Mouse (Mus musculus): Measurements from ENCODE around the gene Tra2a.
"Not testable (repeated sequence)": the region's sequence is repeated elsewhere in the genome, so short reads cannot be mapped to it uniquely, and the experiment has no call there.

Tra2a gene

DNA sequence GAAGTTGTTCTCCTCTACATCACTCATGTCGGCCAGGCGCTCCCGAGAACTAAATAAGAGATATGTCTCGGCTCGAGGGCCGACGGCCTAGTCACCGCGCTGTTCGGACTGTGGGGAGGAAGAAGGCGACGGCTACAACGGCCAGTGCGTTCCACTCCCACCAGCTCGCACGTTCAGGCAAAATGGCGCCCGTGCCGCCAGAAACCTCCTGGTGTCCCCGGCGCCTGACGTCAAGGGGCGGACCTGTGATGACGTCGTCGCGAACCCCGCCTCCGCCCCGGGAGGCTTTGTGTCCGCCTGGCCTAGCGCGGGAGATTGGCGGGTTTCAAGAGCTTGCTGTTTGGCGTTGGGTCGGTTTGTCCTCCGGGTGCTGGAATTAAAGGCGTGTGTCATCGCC, at the start of gene Tra2a:
TSS of gene Tra2a (minus strand) at position 187 of the 397 bp plus-strand sequence.
- in situ Hi-C loops (cut with MboI, MseI): no loop called here

DNA sequence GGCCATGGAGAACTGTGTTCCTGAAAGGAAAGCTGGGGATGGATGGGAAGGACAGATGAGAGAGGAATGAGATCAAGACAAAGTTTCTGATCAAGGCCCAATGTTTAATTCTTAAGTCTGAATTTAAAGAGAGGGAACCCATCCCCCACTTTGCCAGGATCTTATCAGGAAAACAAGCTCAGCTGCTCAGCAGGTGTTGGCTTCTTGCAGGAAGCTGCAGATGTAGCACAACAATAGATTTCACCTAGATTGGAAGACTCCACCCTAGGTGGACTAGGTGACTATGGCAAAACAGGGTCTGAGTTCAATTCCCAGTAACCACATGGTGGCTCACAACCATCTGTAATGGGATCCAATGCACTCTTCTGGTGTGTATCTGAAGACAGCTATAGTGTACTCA, 34.5 kb upstream of the Tra2a start:
- in situ Hi-C loops (cut with MboI, MseI): no loop called here

DNA sequence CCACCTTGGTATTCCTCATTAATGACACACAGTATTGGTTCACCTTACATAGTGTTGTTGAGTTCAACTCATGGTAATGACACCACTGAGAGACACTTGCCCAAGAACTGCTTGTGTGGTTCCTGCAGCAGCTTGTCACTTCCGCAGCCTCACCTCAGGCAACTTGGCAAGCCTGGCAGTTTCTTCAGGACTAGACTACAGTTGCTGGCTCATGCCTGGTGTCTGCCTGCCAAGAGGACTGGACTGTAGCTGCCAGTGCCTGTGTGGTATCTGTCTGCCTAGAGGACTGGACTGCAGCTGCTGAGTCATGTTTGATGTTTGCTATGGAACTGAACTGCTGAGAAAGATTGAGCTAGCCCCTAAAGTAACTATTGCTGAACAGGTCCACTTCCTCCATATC, 18.3 kb upstream of the Tra2a start:
- in situ Hi-C loops (cut with MboI, MseI): no loop called here

DNA sequence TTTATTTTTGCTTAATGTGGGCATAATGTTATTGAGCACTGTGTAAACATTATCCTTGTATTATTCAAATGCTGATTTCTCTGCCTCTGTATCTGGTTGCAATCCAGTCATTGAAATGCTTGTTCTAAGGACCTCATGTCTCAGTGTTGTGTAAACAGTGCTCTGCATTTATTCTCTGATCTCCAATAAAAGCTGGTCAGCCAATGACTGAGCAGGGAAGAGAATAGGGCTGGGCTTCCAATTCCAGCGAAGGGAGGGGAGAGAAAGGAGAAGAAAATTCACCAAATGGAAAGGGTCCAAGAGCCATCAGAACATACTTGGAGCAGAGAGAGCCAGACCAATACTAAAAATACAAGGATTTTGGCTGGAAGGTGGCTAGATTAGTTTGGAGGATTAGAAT, 17.1 kb upstream of the Tra2a start:
- in situ Hi-C loops (cut with MboI, MseI): no loop called here

DNA sequence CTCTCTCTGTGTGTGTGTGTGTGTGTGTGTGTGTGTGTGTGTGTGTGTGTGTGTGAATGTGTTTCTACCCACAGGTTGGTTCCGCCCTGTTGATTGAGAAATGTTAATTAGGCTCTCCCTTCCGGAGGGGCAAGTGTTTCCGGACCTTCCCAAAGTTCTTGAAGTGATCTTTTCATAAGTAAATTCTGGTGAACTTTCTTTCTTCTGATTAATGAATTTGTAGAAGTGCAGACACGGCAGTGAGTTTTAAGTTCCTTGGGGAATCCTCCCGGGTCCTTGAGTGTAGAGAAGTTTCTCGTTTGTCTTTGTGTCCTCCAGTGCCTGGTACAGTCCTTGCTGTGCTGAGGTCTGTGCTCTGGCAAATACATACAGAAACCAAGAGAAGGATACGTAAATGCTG, 11.5 kb upstream of the Tra2a start:
- in situ Hi-C loops (cut with MboI, MseI): loop anchor here (5.0 kb wide), 1 partner anchor 47 kb away; no protein-coding TSS in a partner anchor

DNA sequence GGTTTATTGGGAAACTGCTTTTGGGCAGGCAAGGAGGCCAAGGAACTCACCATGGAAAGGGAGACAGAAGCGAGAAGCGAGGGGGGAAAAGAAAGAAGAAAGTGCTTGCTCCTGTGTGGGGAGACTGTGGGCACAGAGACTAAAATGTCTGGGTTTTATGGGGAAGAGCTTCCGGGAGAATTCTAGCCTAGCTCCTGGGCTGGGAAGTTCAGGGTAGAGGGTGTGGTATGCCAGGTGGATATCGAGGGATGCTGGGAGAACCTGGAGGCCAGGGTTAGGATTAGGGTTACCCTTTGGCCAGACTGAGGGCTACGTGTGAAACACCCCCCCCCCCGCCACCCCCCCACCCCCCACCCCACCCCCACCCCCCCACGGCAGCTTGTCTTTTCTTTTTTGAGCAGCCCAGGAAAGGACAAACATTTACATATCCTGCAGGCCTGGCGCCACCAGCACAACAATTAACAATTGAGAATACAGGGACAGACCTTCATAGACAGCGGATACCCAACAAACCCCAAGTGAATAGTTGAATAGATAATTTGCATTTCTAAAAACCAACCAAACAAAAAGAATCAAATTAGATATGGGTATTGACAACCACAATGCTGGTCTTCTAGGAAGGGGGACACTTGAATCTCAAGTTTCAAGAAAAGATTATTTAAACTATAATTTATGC, 10.7 kb upstream of the Tra2a start:
- in situ Hi-C loops (cut with MboI, MseI): loop anchor here (5.0 kb wide), 1 partner anchor 48 kb away; no protein-coding TSS in a partner anchor

DNA sequence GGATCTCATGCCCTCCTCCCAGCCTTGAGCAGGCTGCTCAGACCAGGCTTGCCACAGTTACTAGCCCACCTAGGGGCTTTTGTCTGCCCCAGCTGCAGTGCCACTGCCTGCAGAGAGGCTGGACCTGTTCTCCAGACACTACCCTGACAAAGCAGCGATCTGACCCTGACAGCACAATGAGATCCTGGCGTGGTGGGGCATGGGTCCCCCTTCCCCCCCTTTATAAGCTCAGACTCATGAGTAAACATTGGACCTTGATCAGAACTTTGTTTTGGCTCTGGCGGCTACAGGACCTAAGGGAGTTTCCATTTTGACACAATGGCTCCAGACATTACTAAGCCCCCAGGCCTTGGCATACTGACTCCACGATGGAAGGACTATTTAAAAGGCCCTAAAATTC, 10.1 kb upstream of the Tra2a start:
- in situ Hi-C loops (cut with MboI, MseI): no loop called here

DNA sequence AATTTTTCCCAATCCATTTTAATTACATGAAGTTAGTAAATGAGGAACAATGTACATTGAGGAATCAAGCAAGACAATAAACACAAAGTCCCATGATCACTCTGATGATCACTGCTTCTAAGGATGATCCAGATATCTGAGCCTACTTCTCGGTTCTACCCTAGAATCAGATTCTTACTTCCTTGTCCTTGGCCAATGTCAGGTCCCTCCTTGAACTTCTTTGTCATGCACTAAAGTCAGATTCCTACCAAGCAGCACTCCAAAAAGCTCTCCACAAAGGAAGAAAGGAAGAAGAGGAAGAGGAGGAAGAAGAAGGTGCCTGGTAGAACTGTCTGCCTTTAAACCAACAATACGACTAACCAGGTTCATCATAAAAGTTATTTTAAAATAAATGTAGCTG, 9.0 kb upstream of the Tra2a start:
- in situ Hi-C loops (cut with MboI, MseI): no loop called here

DNA sequence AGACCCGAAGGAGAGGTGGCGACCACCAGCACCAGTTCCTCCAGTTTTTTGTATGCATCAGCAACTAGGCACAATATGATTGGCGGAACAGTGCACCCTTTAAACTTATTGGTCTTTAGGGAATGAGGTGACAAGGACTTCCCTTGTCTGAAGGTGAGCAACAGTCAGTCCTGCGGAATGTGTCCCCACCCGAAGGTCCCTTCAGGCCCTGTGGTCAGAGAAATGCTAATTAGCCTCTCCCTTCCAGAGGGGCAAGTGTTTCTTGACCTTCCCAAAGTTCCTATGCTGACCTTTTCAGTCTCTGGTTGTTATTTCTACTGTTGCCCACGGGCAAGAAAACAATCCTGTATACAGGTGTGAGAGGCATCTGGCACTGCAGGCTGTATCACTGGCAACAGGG, 8.0 kb upstream of the Tra2a start:
- in situ Hi-C loops (cut with MboI, MseI): no loop called here

DNA sequence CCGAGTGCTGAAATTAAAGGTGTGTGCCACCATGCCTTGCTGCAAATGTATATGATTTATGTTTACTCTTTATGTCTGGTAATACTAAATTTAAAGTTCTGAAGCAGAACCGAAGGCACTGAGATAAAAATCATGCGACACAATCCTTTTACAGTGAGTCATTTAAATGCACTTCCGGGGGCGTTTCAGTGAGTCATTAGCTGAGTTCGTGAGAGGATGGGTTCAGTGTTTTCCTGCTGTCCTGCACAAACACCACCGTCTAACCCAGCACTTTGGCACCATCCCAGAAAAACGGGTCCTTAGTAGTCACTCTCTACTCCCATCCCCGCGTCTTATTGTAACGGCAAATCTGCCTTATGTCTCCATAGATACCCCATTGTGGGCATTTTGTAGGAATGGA, 6.1 kb upstream of the Tra2a start:
- in situ Hi-C loops (cut with MboI, MseI): no loop called here

DNA sequence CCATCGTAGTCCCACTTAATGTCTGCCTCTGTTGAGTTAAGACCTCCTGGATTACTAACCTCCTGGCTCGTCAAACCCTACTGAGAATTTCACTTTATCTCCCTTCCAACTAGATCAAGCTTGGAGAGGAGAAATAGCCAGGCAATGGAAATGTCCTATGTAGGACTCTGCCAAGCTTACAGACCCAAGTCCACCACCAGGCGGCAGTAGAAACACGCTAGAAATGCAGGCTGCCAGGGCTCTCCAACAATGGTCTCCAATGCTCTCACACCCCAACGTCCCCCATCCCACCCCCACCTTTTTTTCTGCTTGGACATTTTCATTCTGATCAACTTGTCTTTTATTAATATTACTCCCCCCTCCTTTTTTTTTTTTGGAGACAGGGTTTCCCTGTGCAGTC, 5.4 kb upstream of the Tra2a start:
- in situ Hi-C loops (cut with MboI, MseI): no loop called here

DNA sequence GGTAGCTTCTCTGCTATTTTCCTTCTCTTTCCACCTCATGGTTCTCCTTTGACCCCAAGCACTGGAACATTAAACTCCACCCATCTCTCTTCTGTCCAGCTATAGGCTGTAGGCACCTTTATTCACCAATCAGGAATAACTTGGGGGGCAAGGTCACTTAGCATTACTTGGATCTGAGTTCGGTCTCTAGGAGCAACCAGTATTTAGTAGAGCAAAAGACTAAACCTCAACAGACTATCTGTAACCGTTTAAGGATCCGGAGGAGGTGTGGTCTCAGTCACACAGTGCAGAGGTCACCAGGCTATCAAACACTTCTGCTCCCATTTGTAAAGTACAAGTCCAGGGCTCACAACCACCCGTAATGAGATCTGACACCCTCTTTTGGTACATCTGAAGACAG, 3.9 kb upstream of the Tra2a start:
- in situ Hi-C loops (cut with MboI, MseI): no loop called here

DNA sequence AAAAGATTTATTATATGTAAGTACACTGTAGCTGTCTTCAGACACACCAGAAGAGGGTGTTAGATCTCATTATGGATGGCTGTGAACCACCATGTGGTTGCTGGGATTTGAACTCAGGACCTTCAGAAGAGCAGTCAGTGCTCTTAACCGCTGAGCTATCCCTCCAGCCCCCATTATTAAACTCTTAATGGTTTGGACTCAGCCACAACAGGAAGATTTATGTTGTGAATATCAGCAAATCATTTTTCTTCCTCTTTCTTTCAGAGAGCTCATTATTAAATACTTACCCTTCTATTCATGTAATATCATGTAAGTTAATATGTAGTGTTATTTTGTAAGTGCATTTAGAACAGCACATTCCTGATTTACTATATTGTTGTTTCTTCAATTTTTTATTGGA, 1.4 kb upstream of the Tra2a start:
- in situ Hi-C loops (cut with MboI, MseI): not testable (repeated sequence)

DNA sequence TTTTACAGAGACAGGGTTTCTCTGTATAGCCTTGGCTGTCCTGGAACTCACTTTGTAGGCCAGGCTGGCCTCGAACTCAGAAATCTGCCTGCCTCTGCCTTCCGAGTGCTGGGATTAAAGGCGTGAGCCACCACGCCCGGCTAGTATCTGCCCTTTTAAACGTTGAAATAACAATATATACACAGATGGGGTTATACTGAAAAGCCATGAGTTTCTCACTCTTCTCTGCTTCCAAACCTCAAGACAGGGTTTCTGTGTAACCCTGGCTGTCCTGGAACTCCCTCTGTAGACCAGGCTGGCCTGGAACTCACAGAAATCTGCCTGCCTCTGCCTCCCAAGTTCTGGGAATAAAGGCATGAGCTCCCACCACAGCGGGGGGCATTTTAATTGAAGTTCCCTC, 613 bp upstream of the Tra2a start:
- in situ Hi-C loops (cut with MboI, MseI): not testable (repeated sequence)

DNA sequence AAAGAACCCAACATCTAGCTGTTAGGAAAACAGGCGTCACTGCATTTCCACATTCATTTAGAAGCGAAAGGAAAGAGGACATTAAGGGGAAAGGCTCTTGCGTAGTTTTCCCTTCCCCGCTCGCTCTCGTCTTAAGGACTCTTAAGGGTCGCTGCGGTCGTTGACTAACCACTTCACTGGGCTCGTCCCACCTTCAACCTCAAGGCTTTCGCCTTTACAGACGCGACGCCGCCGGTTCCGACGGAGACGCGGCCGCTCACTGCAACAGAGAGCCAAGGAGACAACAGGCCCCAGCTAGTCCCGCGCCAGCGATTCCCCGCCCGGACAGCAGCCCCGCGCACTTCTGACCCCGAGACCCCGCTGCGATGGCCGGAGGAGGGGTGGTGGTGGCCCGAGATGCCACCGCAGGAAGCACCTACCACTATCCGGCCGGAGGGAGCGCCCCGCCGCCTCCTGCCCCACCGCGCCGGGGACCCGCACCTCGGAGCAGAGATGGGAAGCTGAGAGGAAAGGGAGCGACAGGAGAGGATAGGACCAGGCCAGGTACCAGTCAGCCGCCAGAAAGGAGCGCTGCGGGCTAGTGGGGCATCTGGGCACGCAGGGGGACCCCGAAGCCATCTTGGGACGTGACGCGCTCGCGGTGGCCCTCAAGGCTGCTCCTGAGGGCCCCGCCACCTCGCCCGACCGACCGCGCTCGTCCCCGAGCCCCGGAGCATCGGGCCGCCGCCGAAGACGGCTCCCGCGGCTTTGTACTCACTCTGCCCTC, 569 bp downstream of the Tra2a start:
- in situ Hi-C loops (cut with MboI, MseI): no loop called here

DNA sequence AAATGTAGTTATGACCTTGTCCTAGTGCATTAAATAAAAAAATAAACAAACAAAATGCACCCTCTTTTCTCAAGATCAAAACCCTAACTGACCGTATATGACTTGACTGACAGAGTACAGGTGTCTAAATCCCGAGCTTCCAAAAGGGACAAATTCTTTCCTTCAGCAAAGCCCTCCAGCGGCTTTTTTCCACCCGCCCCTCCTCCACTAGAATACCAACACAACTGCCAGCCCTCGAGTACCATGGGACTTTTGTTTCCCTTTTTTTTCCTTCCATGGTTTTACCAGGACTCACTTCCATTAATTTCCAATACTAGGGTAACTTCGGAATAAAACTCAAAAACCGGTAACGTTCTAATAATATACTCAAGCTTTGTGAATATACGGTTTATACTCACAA, 1.4 kb downstream of the Tra2a start:
- in situ Hi-C loops (cut with MboI, MseI): no loop called here

DNA sequence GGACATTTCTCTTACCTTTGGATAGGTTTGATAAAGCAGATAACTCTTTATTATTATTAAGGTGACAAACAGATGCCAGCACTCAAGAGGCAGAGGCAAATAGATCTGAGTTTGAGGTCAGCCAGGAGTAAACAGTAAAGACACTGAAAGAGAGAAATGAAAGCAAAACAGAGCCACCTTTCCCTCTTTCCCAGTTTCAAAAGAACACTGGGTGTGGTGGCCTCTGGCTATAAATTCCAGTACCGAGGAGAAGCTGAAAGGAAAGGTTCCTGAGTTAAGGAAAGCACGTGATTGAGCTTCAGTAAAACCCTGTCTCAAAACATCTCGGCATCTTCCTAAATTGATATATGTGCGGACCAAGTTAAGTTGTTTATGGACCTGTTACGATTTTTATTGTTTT, 4.1 kb downstream of the Tra2a start:
- in situ Hi-C loops (cut with MboI, MseI): no loop called here

DNA sequence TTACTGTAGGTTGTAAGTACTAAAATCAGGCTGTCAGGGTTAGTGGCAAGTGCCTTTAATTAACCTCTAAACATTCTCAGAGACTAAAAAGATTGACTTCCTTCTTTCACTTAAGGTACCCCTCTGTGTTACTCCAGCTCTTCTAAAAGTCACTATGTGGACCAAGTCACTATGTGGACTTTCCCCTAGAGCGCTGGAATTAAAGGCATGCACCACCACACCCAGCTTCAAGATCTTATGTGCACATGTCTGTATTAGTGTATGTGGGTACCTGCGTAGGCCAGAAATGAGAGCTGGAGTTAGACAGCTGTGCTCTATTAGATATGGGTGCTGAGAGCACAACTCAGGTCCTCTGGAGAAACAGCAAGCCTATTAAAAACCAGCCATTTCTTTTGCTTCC, 6.0 kb downstream of the Tra2a start:
- in situ Hi-C loops (cut with MboI, MseI): no loop called here

DNA sequence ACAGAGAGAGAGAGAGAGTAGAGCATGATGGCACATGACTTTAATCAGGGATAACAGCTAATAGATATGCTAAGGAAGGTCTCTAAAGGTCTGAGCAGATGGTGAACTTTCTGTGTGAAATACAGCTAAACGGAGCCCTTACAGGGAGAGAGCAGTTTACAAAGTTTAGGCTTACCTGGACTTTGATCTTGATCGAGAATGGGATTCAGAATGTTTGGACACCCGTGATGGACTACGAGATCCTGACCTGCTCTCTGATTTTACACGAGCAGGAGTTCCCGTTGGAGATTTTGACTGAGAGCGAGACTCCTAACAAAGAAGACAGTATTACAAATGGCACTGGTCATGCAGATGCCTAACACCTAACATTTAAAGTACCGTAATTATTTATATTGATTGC, 11.6 kb downstream of the Tra2a start:
- in situ Hi-C loops (cut with MboI, MseI): no loop called here

DNA sequence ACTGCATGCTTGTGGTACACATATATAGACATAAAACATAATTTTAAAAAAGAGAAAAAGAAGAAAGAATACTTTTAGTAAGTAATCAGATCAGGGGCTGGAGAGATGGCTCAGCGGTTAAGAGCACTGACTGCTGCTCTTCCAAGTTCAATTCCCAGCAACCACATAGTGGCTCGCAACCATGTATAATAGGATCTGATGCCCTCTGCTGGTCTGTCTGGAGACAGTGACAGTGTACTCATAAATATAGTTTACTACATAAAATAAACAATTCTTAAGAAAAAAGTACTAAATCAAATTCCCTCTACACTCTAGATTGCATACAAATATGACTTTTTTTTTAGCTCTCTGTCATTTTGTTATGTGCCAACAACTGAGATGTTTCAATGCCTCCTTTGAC, 12.6 kb downstream of the Tra2a start:
- in situ Hi-C loops (cut with MboI, MseI): no loop called here

DNA sequence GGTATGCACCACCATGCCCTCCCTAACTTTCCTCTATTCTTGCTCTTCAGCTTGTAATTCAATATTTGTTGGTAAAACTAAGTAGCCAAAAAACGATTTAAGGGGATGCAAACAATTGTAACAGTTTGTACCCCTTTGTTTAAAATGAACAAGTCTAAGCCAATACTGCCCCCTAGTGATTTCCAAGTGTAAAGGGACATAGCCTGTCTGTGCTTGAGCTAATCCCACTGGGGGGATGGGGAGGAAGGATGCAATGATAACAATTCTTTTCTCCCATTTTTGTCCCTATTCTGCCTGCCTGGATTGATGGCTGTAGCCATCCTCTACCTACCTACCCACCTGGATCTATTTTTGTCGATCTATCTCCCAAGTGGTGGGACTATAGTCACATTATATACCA, 16.6 kb downstream of the Tra2a start:
- in situ Hi-C loops (cut with MboI, MseI): no loop called here

DNA sequence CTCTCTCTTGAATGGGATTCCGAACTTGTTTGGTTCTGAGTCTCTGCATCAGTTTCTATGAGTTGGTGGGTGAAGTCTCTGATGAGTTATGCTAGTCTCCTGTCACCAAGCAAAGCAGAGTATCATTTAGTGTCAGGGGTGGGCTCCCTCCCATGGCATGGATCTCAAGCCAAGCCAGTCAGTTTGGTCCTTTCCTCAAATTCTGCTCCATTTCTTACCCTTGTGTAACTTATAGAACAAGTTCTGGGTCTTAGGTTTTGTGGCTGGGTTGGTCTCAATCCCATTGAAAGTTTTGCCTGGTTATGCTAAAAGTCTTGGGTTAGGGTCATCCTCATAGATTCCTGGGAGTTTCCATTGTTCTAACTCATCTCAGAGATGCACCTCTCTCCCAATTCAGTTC, 21.5 kb downstream of the Tra2a start:
- in situ Hi-C loops (cut with MboI, MseI): no loop called here

DNA sequence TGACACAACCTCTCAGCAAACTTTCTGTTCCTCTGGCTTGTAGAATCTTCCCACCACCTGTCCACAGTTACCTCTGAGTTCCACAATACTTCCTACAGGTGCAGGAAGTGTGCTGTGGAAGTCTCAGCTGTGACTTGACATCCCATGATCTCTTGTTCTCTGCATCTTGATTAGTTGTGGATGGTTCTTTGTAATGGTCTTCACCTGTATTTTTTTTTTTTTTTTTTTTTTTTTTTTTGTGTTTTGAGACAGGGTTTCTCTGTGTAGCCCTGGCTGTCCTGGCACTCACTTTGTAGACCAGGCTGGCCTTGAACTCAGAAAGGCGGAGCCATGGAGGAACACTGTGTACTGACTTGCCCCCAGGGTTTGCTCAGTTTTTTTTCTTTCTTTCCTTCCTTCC, 22.3 kb downstream of the Tra2a start:
- in situ Hi-C loops (cut with MboI, MseI): no loop called here

Measured in T-helper 2 cell (primary cell).